Mouse (Mus musculus): ENCODE results near the gene Gadl1.
A peak's percentile ranks its signal among the peaks of the same experiment; 100 is the strongest.

The Gadl1 gene

GRCm38 (mm10) chr9:116091101-116091841 is 182.0 kb downstream of the Gadl1 start:
- DNase-seq, result no peak

- DNase-seq, result peak; percentile 65
Observed at GRCm38 (mm10) chr9:116091921-116092320, 182.7 kb downstream of the Gadl1 start.

GRCm38 (mm10) chr9:116098724-116099595 is 189.7 kb downstream of the Gadl1 start:
- DNase-seq, result peak; percentile 68

- no peak for DNase-seq
Observed at GRCm38 (mm10) chr9:116099596-116099993, 190.3 kb downstream of the Gadl1 start.

- no peak for DNase-seq
Observed at GRCm38 (mm10) chr9:116100015-116100414, 190.8 kb downstream of the Gadl1 start.

GRCm38 (mm10) chr9:116101842-116102241 is 192.6 kb downstream of the Gadl1 start:
- DNase-seq, result no peak

GRCm38 (mm10) chr9:116104770-116105169 is 195.5 kb downstream of the Gadl1 start:
- no peak for DNase-seq

GRCm38 (mm10) chr9:116108729-116109128 is 199.5 kb downstream of the Gadl1 start:
- DNase-seq, result no peak

- DNase-seq, result no peak
Observed at GRCm38 (mm10) chr9:116111149-116111970, 202.1 kb downstream of the Gadl1 start.

GRCm38 (mm10) chr9:116114339-116114738 is 205.1 kb downstream of the Gadl1 start:
- DNase-seq, result peak; percentile 53

- no peak for DNase-seq
Observed at GRCm38 (mm10) chr9:116115875-116116274, 206.6 kb downstream of the Gadl1 start.

- no peak for DNase-seq
Observed at GRCm38 (mm10) chr9:116118332-116118872, 209.1 kb downstream of the Gadl1 start.

- no peak for DNase-seq
Observed at GRCm38 (mm10) chr9:116119990-116120389, 210.7 kb downstream of the Gadl1 start.

- DNase-seq, result no peak
Observed at GRCm38 (mm10) chr9:116121472-116121871, 212.2 kb downstream of the Gadl1 start.

GRCm38 (mm10) chr9:116122544-116122943 is 213.3 kb downstream of the Gadl1 start:
- no peak for DNase-seq

GRCm38 (mm10) chr9:116122969-116123589 is 213.8 kb downstream of the Gadl1 start:
- DNase-seq, result no peak

Data from lung, postnatal 14 days (tissue).